Mouse (Mus musculus) adrenal gland, postnatal 25 days (tissue): ENCODE data around the gene Itgae. TPM values are rescaled to one million over a fixed set of nuclear protein-coding genes. Genes with fewer than 3 reads are reported as not detected.

ENCODE experiments used
- DNase-seq: peaks from one replicate; pipeline ENCODE4 v3.0.0; 2021; ENCODE audit warnings: mixed read lengths
- total RNA-seq: library from RNA; stranded (reverse); gene quantifications from 2 replicates; pipeline ENCODE4 v1.2.3, GENCODE M21; 2021

Itgae gene
- total RNA-seq, 1 experiment from 2014 or later: 0.30 TPM

GRCm38 (mm10) chr11:73094231-73094995 lies 4.0 kb downstream of the Itgae start:
- no peak for DNase-seq

GRCm38 (mm10) chr11:73098860-73099259 lies 8.5 kb downstream of the Itgae start:
- no peak for DNase-seq

GRCm38 (mm10) chr11:73099976-73100750 lies 9.8 kb downstream of the Itgae start:
- no peak for DNase-seq

- no peak for DNase-seq
These were observed 10.9 kb downstream of the Itgae start for GRCm38 (mm10) chr11:73101308-73101707.

- no peak for DNase-seq
These were observed 14.9 kb downstream of the Itgae start for GRCm38 (mm10) chr11:73105246-73105645.

GRCm38 (mm10) chr11:73107358-73107757 lies 17.0 kb downstream of the Itgae start:
- DNase-seq: peak; percentile 48

GRCm38 (mm10) chr11:73108195-73108897 lies 18.0 kb downstream of the Itgae start:
- no peak for DNase-seq

- no peak for DNase-seq
These were observed 18.7 kb downstream of the Itgae start for GRCm38 (mm10) chr11:73108898-73109625.

- DNase-seq: no peak
These were observed 19.6 kb downstream of the Itgae start for GRCm38 (mm10) chr11:73109941-73110340.

GRCm38 (mm10) chr11:73111414-73111813 lies 21.0 kb downstream of the Itgae start:
- DNase-seq: no peak

GRCm38 (mm10) chr11:73126495-73126894 lies 36.1 kb downstream of the Itgae start:
- no peak for DNase-seq

GRCm38 (mm10) chr11:73131020-73131419 lies 40.6 kb downstream of the Itgae start:
- DNase-seq: no peak

- no peak for DNase-seq
These were observed 42.6 kb downstream of the Itgae start for GRCm38 (mm10) chr11:73132999-73133398.

- no peak for DNase-seq
These were observed 43.8 kb downstream of the Itgae start for GRCm38 (mm10) chr11:73134222-73134621.

- no peak for DNase-seq
These were observed 46.2 kb downstream of the Itgae start for GRCm38 (mm10) chr11:73136587-73136986.

- DNase-seq: no peak
These were observed 46.7 kb downstream of the Itgae start for GRCm38 (mm10) chr11:73137116-73137515.

- peak; percentile 92 for DNase-seq
These were observed 47.5 kb downstream of the Itgae start, which contains the start of gene Haspin for GRCm38 (mm10) chr11:73137591-73138501. Gene Haspin, minus strand, starts transcription at chr11:73138294.

GRCm38 (mm10) chr11:73144261-73144681 lies 53.9 kb downstream of the Itgae start:
- DNase-seq: no peak

GRCm38 (mm10) chr11:73146026-73146974 lies 55.9 kb downstream of the Itgae start:
- no peak for DNase-seq

GRCm38 (mm10) chr11:73146975-73147365 lies 56.6 kb downstream of the Itgae start:
- no peak for DNase-seq
